Mouse (Mus musculus) cortical plate, adult 2 months (tissue): ENCODE measurements around the gene Ssmem1.

Experiments
- CTCF ChIP-seq: fragments of 200-500 bp; IDR thresholded peaks from 2 replicates; pipeline ENCODE4 v1.5.1; 2011; ENCODE audit warnings: mild to moderate bottlenecking, control low read depth, low read length; ENCODE audit not compliant: insufficient read depth; ENCODE audit errors: extremely low read depth
- POLR2A ChIP-seq: fragments of 200-500 bp; IDR thresholded peaks from 2 replicates; pipeline ENCODE4 v1.6.1; 2011; ENCODE audit warnings: mild to moderate bottlenecking, low read length, control low read depth; ENCODE audit not compliant: insufficient read depth; ENCODE audit errors: extremely low read depth

- no peak for TF ChIP-seq POLR2A
- TF ChIP-seq CTCF: no peak
Observed at GRCm38 (mm10) chr6:30552628-30553027, 43.0 kb downstream of the Ssmem1 start.
